Mouse (Mus musculus) lung, postnatal 4 days (tissue): ENCODE measurements at regions not wholly inside any gene's neighbourhood (a gene's known extent, or its start where the extent isn't known, plus 50 kb on each side); places are given as distances from the start of the nearest gene placed in this dataset.

Experiments used
- DNase-seq, 2 experiments: peaks; one replicate each; pipeline ENCODE4 v3.0.0; 2021

- DNase-seq = no peak
Observed at GRCm38 (mm10) chr11:56150825-56151342, 110.1 kb upstream of the Nmur2 start.

DNA sequence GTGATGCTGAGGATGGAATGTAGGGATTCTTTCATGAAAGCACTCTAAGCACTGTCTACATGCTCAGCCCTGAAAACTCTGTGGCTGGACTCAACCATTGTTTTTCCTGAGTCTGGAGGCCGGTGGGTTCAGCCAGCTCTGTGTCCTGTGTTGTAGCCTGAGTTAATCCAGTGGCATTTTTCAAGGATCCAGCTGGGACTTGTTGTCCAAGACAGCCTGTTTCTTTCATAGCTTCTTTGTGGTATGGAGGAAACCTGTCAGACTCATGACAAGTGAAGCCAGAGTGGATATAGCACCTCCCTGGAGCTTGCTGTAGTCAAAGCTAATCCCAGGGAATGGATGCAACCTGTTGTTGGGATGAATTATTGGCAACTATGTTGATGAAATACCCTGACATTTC, 108.9 kb upstream of the Nmur2 start:
- no peak for DNase-seq

DNA sequence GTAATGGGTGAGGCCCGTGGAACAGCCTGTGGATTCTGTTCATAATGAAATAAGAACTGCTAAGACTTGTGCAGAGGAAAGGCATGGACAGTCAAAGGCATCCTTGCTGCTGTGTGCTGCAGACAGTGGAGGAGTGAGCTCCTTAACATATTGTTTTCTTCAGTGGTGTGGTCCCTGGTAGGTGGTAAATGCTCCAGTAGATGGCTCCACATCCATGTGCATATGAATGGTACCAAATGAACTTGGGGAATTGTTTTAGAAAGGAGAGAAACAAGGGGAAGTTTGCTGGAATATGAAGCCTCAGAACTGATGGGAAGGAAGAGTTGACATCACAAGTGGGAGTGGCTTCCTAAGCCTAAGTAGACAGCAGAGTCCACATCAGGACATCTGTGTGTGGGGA, 108.1 kb upstream of the Nmur2 start:
- DNase-seq = no peak

DNA sequence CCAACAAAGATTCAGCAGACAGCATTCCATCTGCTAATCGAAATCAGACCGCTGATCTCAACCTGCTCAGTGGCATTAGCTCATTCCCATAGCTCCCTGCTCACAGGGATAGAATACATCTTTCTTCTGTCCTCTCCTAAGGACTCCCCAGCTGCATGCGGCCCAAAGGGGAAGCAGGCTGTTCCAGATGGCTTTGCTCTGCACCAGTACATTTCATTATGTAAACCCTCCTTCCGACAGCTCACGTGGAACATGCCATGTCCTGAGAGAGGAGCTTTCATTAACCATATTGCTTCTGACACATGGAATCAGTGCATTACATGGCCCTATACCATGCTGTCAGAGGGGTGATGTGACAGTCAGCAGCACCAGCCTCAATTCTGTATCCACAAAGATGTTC, 105.9 kb upstream of the Nmur2 start:
- DNase-seq = peak; percentile 10 to 59

DNA sequence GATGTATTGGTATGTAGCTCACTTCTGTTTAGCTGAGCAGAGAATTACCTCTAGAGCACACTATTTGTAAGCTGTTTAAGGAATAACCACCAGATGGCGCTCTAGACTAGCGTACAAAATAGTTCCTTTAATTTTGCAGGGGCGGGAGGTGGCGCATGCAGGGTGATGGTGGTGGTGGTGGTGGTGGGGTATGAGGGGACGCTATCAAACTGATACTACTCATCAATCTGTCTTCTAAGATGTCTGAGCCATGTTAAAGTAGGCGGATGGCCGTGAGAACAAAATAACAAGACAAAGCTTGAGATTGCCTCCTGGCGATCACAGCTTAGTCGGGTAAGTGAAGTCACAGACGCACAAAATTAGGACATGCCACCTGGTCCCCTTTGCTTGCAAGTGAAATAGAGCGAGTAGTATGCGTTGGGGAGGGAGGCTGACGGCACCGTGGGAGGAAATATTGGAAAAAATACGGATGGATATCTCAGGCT, 90.6 kb upstream of the Nmur2 start:
- peak in 1 of 2 experiments; percentile 21 for DNase-seq

- no peak for DNase-seq
Observed at GRCm38 (mm10) chr11:56116553-56117232, 75.9 kb upstream of the Nmur2 start.

DNA sequence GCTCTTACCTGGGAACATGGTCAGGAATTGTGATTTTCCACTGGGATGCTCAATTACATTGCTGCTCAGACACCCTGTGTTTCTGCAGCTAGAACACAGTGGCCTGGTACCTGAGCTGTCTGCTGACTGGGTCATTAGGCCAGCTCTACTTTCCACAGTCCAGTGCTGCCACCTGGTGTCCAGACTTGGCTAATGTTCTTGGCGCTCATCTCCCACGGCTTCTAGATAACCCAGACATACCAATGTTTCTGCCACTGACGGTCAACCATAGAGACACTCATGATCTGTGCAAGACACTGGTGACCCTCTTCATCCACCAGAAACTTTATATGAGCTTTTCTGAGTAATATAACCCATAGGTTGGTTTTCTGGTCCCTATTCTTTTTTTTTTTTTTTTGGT, 67.1 kb upstream of the Nmur2 start:
- DNase-seq = peak; percentile 27 to 62

- DNase-seq = peak in 1 of 2 experiments; percentile 36
Observed at GRCm38 (mm10) chr11:56105632-56106031, 64.8 kb upstream of the Nmur2 start.

DNA sequence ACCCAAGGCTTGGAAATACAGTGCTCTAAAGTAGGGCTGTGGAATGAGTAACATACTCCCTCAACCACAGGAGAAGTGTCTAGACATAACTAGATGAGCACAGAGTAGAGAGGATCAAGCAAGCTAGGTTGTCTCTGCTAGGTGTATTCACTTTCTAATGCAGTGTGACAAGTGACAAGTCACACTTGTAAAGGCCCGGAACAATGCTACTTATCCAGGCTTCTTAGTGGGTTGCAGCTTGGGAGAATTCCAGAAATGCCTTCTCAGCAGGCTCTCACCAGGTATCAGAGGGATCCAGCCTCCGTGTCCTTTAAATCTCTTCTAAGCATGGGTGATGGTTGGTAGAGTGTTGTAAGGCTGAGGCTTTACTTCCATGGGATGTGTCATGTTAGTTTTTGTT, 52.1 kb upstream of the Nmur2 start:
- no peak for DNase-seq
